Mouse (Mus musculus): ENCODE measurements around the gene Timm9. TPM values are rescaled to one million over a fixed set of nuclear protein-coding genes. Genes with fewer than 3 reads are reported as not detected.

Timm9 gene
- polyA plus RNA-seq, 1 experiment from 2014 or later, result 36.2 TPM

DNA sequence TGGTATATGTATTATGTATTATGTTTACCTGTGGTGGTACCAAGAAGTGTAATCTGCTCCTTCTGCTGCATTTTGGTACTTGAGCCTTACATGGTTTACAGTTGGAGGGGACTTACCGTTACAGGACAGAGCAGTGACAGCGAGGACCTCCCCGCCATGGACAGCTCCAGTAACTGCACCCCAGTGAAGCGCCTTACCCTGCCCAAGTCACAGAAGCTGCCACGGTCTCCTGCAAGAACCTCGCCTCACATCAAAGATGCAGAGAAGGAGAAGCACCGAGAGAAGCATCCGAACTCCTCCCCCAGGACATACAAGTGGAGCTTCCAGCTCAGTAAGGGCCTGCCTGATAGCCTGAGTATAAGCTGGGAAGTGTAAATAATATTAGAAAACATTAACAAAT is 50.2 kb downstream of the Timm9 start:
- DNase-seq (ENCODE audit: low spot score) (no peak), ATAC-seq (no peak)
- TF ChIP-seq CTCF (IDR thresholded peaks at IDR 0.05) (no peak), EP300 (IDR thresholded peaks at IDR 0.05) (no peak)
- Histone ChIP-seq H3K27me3 (replicated peaks; ENCODE audit: insufficient read depth, low read length) (no peaks in the 10 kb centered on the region), H3K4me3 (ENCODE audit: low read depth, low read length) (no peak overlapping the region), H3K9me3 (ENCODE audit: low read length) (no peaks in the 10 kb centered on the region), H3K4me1 (ENCODE audit: insufficient read depth, low read depth, low read length) (no peaks in the 10 kb centered on the region), H3K9ac (replicated peaks; ENCODE audit: low read depth) (no peak overlapping the region), H3K36me3 (ENCODE audit: insufficient read depth, low read length) (no peaks in the 10 kb centered on the region), H3K27ac (ENCODE audit: low read length) (no peak overlapping the region), H3K4me2 (replicated peaks; ENCODE audit: low read depth, low read length) (no peak overlapping the region)
- 90% methylated on average over 8 of the region's 8 CpGs for WGBS

Other genes with a start within 250 kb of the Timm9 start
- gene Actr10, start 198.8 kb downstream of the Timm9 start, polyA plus RNA-seq (2015; fragmentation: Nextera tagmentation; extraction: Ambion mirVana), result 192 and 206 TPM in 2 replicates
- 375 and 418 TPM in 2 replicates for gene Psma3, start 162.1 kb downstream of the Timm9 start, polyA plus RNA-seq (2015; fragmentation: Nextera tagmentation; extraction: Ambion mirVana)
- gene Arid4a, start 120.7 kb downstream of the Timm9 start, polyA plus RNA-seq (2015; fragmentation: Nextera tagmentation; extraction: Ambion mirVana), result 42.9 and 45.1 TPM in 2 replicates
- gene Tomm20l, start 25.3 kb downstream of the Timm9 start, polyA plus RNA-seq (2015; fragmentation: Nextera tagmentation; extraction: Ambion mirVana), result 0.86 and 1.0 TPM in 2 replicates
- gene 2700049A03Rik, start 164 bp upstream of the Timm9 start, polyA plus RNA-seq (2015; fragmentation: Nextera tagmentation; extraction: Ambion mirVana), result 8.1 TPM in 2 replicates
- 4.0 and 5.5 TPM in 2 replicates for gene Dact1, start 173.2 kb upstream of the Timm9 start, polyA plus RNA-seq (2015; fragmentation: Nextera tagmentation; extraction: Ambion mirVana)